Mouse (Mus musculus) heart, embryonic 13.5 days (tissue): ENCODE measurements around the gene Pcnx2. TPM values are rescaled to one million over a fixed set of nuclear protein-coding genes. Genes with fewer than 3 reads are reported as not detected.

Experiments used
- ATAC-seq: fragments of 200-750 bp; cut with Nextera tagmentation; 2 replicates; pipeline ENCODE4 v1.8.0; 2017; ENCODE audit warnings: moderate TSS enrichment; ENCODE audit not compliant: insufficient number of reproducible peaks, low FRiP score, low TSS enrichment; ENCODE audit errors: extremely low read depth
- H3K27ac ChIP-seq: fragments of 300-500 bp; sonication (generic); replicated peaks from 2 replicates; pipeline ENCODE4 v1.5.1; 2015; ENCODE audit warnings: moderate library complexity, mild to moderate bottlenecking, inconsistent platforms
- H3K27me3 ChIP-seq: fragments of 300-500 bp; sonication (generic); replicated peaks from 2 replicates; pipeline ENCODE4 v1.6.1; 2015; ENCODE audit warnings: mild to moderate bottlenecking, inconsistent platforms
- H3K36me3 ChIP-seq: fragments of 300-500 bp; sonication (generic); 2 replicates; pipeline ENCODE4 v1.6.1; 2015; ENCODE audit warnings: mild to moderate bottlenecking, inconsistent platforms
- H3K4me1 ChIP-seq: fragments of 300-500 bp; sonication (generic); 2 replicates; pipeline ENCODE4 v1.6.1; 2015; ENCODE audit warnings: inconsistent platforms
- H3K4me2 ChIP-seq: fragments of 300-500 bp; sonication (generic); 2 replicates; pipeline ENCODE4 v1.6.1; 2015; ENCODE audit warnings: inconsistent platforms, mild to moderate bottlenecking, moderate library complexity
- H3K4me3 ChIP-seq: fragments of 300-500 bp; sonication (generic); 2 replicates; pipeline ENCODE4 v1.5.1; 2015; ENCODE audit warnings: moderate library complexity, mild to moderate bottlenecking, inconsistent platforms
- H3K9ac ChIP-seq: fragments of 300-500 bp; sonication (generic); 2 replicates; pipeline ENCODE4 v1.6.1; 2015; ENCODE audit warnings: inconsistent platforms, mild to moderate bottlenecking, moderate library complexity
- H3K9me3 ChIP-seq: fragments of 300-500 bp; sonication (generic); 2 replicates; pipeline ENCODE4 v1.6.1; 2016; ENCODE audit warnings: inconsistent platforms
- WGBS: fragments of 180-500 bp; shearing (Covaris S2); methylation state at CpG from one replicate; pipeline ENCODE4 v1.1.7; 2015; ENCODE audit warnings: mixed read lengths; 5-methylcytosine and 5-hydroxymethylcytosine counted together
- polyA plus RNA-seq: library from polyadenylated mRNA; unstranded; fragments of >200 nt; fragmentation: Nextera tagmentation; extraction: Ambion mirVana; gene quantifications from 2 replicates; pipeline ENCODE4 v1.2.1, GENCODE M21; 2015

Pcnx2 gene
- polyA plus RNA-seq, 1 experiment from 2014 or later = 0.07 TPM

- H3K9me3 ChIP-seq = no peaks in the 10 kb centered on the region
- no peaks in the 10 kb centered on the region for H3K36me3 ChIP-seq
- peaks cover 5% of the 10 kb centered on the region for H3K4me1 ChIP-seq
- H3K27ac ChIP-seq = no peak overlapping the region
- no peak overlapping the region for H3K9ac ChIP-seq
- H3K4me3 ChIP-seq = no peak overlapping the region
- ATAC-seq = no peak
- no peaks in the 10 kb centered on the region for H3K27me3 ChIP-seq
- H3K4me2 ChIP-seq = no peak overlapping the region
- WGBS = 49% methylated on average over 5 of the region's 5 CpGs
These were observed 186.6 kb downstream of the Pcnx2 start for GRCm38 (mm10) chr8:125711514-125711913.

DNA sequence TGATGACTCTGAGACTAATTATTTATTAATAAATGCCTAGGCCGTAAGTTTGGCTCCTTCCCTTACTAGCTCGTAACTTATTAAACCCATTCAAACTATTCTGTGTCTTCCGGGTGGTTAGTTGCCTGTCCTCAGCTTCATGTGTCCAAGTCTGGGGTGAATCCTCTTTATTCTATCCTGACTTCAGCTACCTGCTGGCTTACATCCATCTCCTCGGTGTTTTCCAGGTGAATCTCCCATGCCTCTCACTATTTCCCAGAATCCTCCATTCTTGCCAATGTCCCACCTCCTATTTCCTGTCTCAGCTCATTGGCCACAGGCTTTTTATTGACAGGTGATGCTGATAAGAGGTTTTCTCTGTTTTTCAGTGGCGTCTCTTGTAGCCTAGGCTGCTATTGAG is 188.9 kb downstream of the Pcnx2 start:
- WGBS = 83% methylated on average over 5 of the region's 5 CpGs
- no peak for ATAC-seq
- no peaks in the 10 kb centered on the region for H3K36me3 ChIP-seq

DNA sequence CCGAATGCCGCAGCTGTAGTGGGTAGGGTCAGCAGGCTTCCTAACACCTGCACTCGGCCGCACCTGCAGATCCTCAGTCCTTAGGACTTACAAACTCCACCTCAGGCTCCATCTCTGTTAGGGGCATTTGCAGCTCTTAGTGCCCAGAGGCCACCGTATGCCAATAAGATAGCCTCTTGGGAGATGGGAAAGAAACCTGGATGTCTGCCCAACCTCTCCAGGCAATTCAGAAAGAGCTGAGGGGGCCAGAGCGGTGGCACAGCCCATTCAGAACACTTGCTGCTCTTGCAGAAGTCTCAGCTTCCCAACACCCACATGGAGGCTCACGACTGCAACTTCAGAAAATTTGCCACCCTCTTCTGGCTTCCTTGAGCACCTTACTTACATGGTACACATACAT is 192.3 kb downstream of the Pcnx2 start:
- no peaks in the 10 kb centered on the region for H3K27me3 ChIP-seq
- no peak for ATAC-seq
- H3K27ac ChIP-seq = no peak overlapping the region
- no peak overlapping the region for H3K9ac ChIP-seq
- H3K4me2 ChIP-seq = no peak overlapping the region
- no peak overlapping the region for H3K4me3 ChIP-seq
- WGBS = 79% methylated on average over 7 of the region's 7 CpGs
- no peaks in the 10 kb centered on the region for H3K4me1 ChIP-seq
- H3K36me3 ChIP-seq = no peaks in the 10 kb centered on the region
- no peaks in the 10 kb centered on the region for H3K9me3 ChIP-seq

More for the DNA sequence above, 188.9 kb downstream of the Pcnx2 start:
- Histone ChIP-seq H3K4me2 (no peak overlapping the region), H3K4me1 (no peaks in the 10 kb centered on the region), H3K4me3 (no peak overlapping the region), H3K9me3 (no peaks in the 10 kb centered on the region), H3K27me3 (no peaks in the 10 kb centered on the region), H3K27ac (no peak overlapping the region), H3K9ac (no peak overlapping the region)

- no peak overlapping the region for H3K27ac ChIP-seq
- no peak for ATAC-seq
- H3K4me2 ChIP-seq = no peak overlapping the region
- H3K4me1 ChIP-seq = no peaks in the 10 kb centered on the region
- H3K27me3 ChIP-seq = no peaks in the 10 kb centered on the region
- 79% methylated on average over 6 of the region's 6 CpGs for WGBS
- no peak overlapping the region for H3K9ac ChIP-seq
- H3K36me3 ChIP-seq = no peaks in the 10 kb centered on the region
- no peaks in the 10 kb centered on the region for H3K9me3 ChIP-seq
- H3K4me3 ChIP-seq = no peak overlapping the region
These were observed 193.7 kb downstream of the Pcnx2 start for GRCm38 (mm10) chr8:125704434-125704833.

DNA sequence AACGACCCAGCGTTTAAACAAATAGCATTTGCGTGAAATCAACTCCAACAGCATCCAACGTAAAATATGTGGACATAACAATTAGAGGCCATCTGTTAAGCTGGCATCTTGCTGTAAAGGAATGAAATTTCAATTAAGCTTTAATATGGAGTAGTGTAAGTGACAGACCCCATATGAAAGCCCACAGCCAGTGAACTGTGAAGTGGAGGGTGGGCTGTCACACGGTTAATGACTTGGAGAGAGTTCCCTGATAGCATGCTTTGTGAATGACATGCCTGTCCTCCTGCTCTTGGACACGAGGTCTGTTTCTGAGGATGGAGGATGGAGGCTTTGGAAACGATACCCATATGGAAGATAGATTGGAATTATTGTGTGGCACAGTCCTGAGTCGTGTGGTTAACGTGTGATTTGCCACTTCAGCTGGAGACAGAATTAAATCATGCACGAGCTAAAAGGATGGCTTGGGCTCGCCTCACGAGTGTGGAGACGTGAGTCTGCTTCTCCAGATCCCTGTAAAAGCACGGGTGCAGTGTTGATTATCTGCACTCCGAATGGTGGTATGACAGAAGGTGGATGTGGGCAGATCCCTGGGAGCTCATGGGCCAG is 195.1 kb downstream of the Pcnx2 start:
- Histone ChIP-seq H3K9me3 (peaks cover 10% of the 10 kb centered on the region), H3K27ac (no peak overlapping the region), H3K27me3 (no peaks in the 10 kb centered on the region), H3K9ac (no peak overlapping the region), H3K4me2 (no peak overlapping the region), H3K36me3 (no peaks in the 10 kb centered on the region), H3K4me1 (no peaks in the 10 kb centered on the region), H3K4me3 (no peak overlapping the region)
- ATAC-seq = no peak
- 72% methylated on average over 15 of the region's 15 CpGs for WGBS

Other genes starting within 250 kb of the Pcnx2 start
- gene Map10, start 228.5 kb downstream of the Pcnx2 start, polyA plus RNA-seq = 4.9 and 5.9 TPM in 2 replicates
- 25.7 and 25.9 TPM in 2 replicates for gene Ntpcr, start 168.4 kb downstream of the Pcnx2 start, polyA plus RNA-seq
- 0.23 and 0.28 TPM in 2 replicates for gene Map3k21, start 12.1 kb upstream of the Pcnx2 start, polyA plus RNA-seq
- gene Kcnk1, start 96.9 kb upstream of the Pcnx2 start, polyA plus RNA-seq = 3.0 and 3.8 TPM in 2 replicates